Mouse (Mus musculus) inflammation-experienced regulatory T-cells (primary cell): ENCODE measurements around the gene Gnl1. TPM values are rescaled to one million over a fixed set of nuclear protein-coding genes. Genes with fewer than 3 reads are reported as not detected.

Experiments
- polyA plus RNA-seq, 2 experiments: library from polyadenylated mRNA; unstranded; fragments of 100-300 nt; shearing (Covaris generic); gene quantifications; one replicate each; pipeline ENCODE4 v1.2.1; 2017

Gene Gnl1
- 10 to 100 TPM; 72.7 to 92.0 TPM for polyA plus RNA-seq

GRCm38 (mm10) chr17:35979401-35980362 is at the start of gene Gnl1, which contains the start of gene Prr3:
Gene Gnl1 (plus strand): TSS chr17:35979851.
Gene Prr3 (minus strand): TSS chr17:35980236.

GRCm38 (mm10) chr17:35969418-35970389 is 9.9 kb upstream of the Gnl1 start, which contains the start of gene Abcf1:
Gene Abcf1 (minus strand): TSS chr17:35969761.

GRCm38 (mm10) chr17:36020191-36021073 is 40.8 kb downstream of the Gnl1 start, which contains the start of gene H2-T24:
Gene H2-T24 (minus strand): TSS chr17:36020560.

GRCm38 (mm10) chr17:36032351-36032875 is 52.8 kb downstream of the Gnl1 start, which contains the start of gene H2-T23:
Gene H2-T23 (minus strand): TSS chr17:36032855.

Other genes with a start within 250 kb of the Gnl1 start
- gene Ier3, start 158.2 kb upstream of the Gnl1 start, polyA plus RNA-seq, result 10 to 100 TPM in 1 of 2 experiments, 1 to 10 TPM in 1; 1.3 to 15.6 TPM
- 10 to 100 TPM; 50.7 to 73.5 TPM for gene Flot1, start 156.6 kb upstream of the Gnl1 start, polyA plus RNA-seq
- 100 to 1,000 TPM in 1 of 2 experiments, 10 to 100 TPM in 1; 97.3 to 106 TPM for gene Tubb5, start 141.5 kb upstream of the Gnl1 start, polyA plus RNA-seq
- 10 to 100 TPM; 11.1 to 14.2 TPM for gene Mdc1, start 138.3 kb upstream of the Gnl1 start, polyA plus RNA-seq
- 10 to 100 TPM; 18.1 to 29.3 TPM for gene Nrm, start 118.5 kb upstream of the Gnl1 start, polyA plus RNA-seq
- gene Ppp1r18, start 114.3 kb upstream of the Gnl1 start, polyA plus RNA-seq, result 100 to 1,000 TPM; 514 to 647 TPM
- 10 to 100 TPM; 63.2 to 63.3 TPM for gene Dhx16, start 100.0 kb upstream of the Gnl1 start, polyA plus RNA-seq
- 10 to 100 TPM; 46.1 to 55.6 TPM for gene 2310061I04Rik, start 82.4 kb upstream of the Gnl1 start, polyA plus RNA-seq
- gene Atat1, start 69.8 kb upstream of the Gnl1 start, polyA plus RNA-seq, result 10 to 100 TPM; 17.2 to 20.9 TPM
- 10 to 100 TPM; 68.4 to 80.0 TPM for gene Mrps18b, start 63.5 kb upstream of the Gnl1 start, polyA plus RNA-seq
- gene Ppp1r10, start 63.4 kb upstream of the Gnl1 start, polyA plus RNA-seq, result 10 to 100 TPM; 51.4 to 69.4 TPM
- gene Abcf1, start 10.1 kb upstream of the Gnl1 start, polyA plus RNA-seq, result 100 to 1,000 TPM; 127 to 153 TPM
- gene Prr3, start 385 bp downstream of the Gnl1 start, polyA plus RNA-seq, result 10 to 100 TPM; 42.7 to 43.0 TPM
- 10 to 100 TPM; 21.7 to 27.2 TPM for gene H2-T24, start 40.7 kb downstream of the Gnl1 start, polyA plus RNA-seq
- gene H2-T23, start 53.0 kb downstream of the Gnl1 start, polyA plus RNA-seq, result 100 to 1,000 TPM; 636 to 770 TPM
- 100 to 1,000 TPM; 196 to 203 TPM for gene H2-T22, start 62.9 kb downstream of the Gnl1 start, polyA plus RNA-seq
- under 1 TPM; 0.31 to 0.40 TPM for gene Gm6034, start 63.1 kb downstream of the Gnl1 start, polyA plus RNA-seq
- not detected for gene Gm11127, start 78.5 kb downstream of the Gnl1 start, polyA plus RNA-seq
- 1 to 10 TPM in 1 of 2 experiments, under 1 TPM in 1; 0.40 to 1.5 TPM for gene Gm19684, start 141.8 kb downstream of the Gnl1 start, polyA plus RNA-seq
- gene Gm7030, start 149.6 kb downstream of the Gnl1 start, polyA plus RNA-seq, result not detected
- 10 to 100 TPM in 1 of 2 experiments, 1 to 10 TPM in 1; 9.1 to 12.6 TPM for gene Gm8909, start 188.7 kb downstream of the Gnl1 start, polyA plus RNA-seq
- under 1 TPM; 0.69 to 0.95 TPM for gene H2-T3, start 210.4 kb downstream of the Gnl1 start, polyA plus RNA-seq